Mouse (Mus musculus) gastrocnemius, adult 2 months (tissue): ENCODE measurements at regions not wholly inside any gene's neighbourhood (a gene's known extent, or its start where the extent isn't known, plus 50 kb on each side); places are given as distances from the start of the nearest gene placed in this dataset.

Source experiments
- DNase-seq: peaks from one replicate; pipeline ENCODE4 v3.0.0; 2022
- H3K27ac ChIP-seq: fragments of 200-600 bp; 2 replicates; pipeline ENCODE4 v1.8.1; 2022; ENCODE audit warnings: mild to moderate bottlenecking
- H3K4me3 ChIP-seq: fragments of 200-600 bp; 2 replicates; pipeline ENCODE4 v1.8.1; 2022; ENCODE audit warnings: mild to moderate bottlenecking, moderate library complexity
- CTCF ChIP-seq: fragments of 200-600 bp; IDR thresholded peaks from 2 replicates; pipeline ENCODE4 v1.8.1; 2022; ENCODE audit warnings: antibody characterized with exemption, mild to moderate bottlenecking, moderate library complexity
- intact Hi-C: fragments of 180-260 bp; cut with DNase I; formaldehyde crosslinking; loops from one replicate; pipeline ENCODE4 v1.15.1; 2025

DNA sequence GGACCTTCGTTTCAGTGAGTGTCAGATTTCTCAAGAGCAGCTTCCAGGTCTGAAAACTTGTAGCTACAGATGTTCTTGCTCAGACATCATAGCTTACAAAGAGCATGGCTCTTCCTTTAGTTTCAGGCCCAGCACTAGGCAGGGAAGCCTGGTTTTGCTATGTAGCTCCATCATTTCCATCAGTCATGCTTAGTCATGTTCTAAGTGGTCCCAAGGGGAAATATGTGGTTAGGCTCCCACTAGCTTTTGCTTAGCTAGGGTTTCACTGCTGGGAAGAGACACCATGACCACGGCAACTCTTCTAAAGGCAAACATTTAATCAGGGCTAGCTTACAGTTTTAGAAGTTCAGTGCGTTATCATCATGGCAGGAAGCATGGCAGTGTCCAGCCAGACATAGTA lies 652.5 kb upstream of the Fam160b2 start:
- no peak for DNase-seq
- intact Hi-C loops = no loop called here
- Histone ChIP-seq H3K4me3 (no peak overlapping the region), H3K27ac (no peak overlapping the region)
- TF ChIP-seq CTCF = no peak

DNA sequence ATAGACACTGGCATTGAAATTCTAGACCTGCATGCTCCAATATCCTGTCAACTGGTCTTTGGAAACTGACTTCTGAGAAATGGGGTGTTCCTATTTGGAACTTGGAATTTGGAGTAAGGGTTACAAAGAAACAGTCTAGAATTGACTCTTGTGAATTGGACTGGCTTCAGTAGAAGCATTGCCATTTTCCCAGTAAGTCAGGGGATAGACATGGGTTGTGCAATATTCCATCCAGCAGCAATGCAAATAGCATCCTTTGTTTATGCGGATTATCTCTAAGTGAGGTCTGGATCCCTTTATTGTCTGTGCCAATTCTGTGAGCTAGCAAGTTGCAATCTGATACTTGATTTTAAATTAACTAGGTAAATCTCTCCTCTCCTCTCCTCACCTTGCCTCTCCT lies 651.5 kb upstream of the Fam160b2 start:
- Histone ChIP-seq H3K4me3 (no peak overlapping the region), H3K27ac (no peak overlapping the region)
- intact Hi-C loops = no loop called here
- no peak for TF ChIP-seq CTCF
- DNase-seq = no peak

DNA sequence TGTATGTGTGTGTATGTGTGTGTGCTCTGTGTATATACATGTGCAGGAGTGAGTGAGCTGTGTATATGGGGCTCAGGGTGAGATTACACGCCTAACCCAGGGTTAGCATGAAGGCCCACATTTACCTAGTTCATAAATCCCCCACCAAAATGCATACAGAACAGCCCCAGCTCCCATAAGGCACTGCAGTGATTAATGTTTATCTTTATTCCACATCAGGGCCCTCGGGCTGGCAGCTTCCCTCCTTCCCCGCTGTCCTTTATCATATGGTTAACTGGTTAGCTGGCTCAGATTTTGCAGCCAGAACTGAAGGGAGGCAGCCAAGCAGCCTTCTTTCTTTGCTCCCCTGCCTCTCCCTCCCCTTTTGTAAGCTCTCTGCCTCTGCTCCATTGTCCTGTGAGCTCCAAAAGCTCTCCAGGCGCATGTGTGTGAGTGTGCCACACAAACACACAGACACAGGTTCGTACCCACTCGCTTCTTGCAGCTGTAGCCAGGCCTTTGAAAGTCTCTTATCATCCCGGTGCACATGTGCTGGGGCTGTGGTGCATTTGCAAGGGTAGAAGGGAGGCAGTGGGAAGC lies 649.8 kb upstream of the Fam160b2 start:
- no peak for TF ChIP-seq CTCF
- intact Hi-C loops = no loop called here
- no peak for DNase-seq
- Histone ChIP-seq H3K4me3 (no peak overlapping the region), H3K27ac (no peak overlapping the region)

DNA sequence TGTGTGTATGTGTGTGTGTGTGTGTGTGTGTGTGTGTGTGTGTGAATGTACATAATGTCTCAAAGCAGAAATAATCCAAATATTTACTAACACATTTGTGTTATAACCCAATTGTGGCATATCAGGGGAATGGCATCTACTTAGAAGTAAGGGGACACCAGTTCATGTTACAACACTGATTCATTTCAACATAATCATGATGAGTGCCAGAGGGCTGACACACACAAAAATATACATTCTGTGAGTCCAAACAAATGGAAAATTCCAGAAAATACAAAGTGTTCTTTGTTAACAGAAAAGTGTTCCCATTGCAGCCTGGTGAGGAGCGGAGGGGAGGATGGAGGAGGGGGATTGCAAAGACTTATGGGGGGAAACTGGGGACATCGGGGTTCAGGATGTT lies 648.9 kb upstream of the Fam160b2 start:
- intact Hi-C loops = no loop called here
- no peak for DNase-seq
- H3K4me3 ChIP-seq = no peak overlapping the region
- no peak overlapping the region for H3K27ac ChIP-seq
- no peak for TF ChIP-seq CTCF

DNA sequence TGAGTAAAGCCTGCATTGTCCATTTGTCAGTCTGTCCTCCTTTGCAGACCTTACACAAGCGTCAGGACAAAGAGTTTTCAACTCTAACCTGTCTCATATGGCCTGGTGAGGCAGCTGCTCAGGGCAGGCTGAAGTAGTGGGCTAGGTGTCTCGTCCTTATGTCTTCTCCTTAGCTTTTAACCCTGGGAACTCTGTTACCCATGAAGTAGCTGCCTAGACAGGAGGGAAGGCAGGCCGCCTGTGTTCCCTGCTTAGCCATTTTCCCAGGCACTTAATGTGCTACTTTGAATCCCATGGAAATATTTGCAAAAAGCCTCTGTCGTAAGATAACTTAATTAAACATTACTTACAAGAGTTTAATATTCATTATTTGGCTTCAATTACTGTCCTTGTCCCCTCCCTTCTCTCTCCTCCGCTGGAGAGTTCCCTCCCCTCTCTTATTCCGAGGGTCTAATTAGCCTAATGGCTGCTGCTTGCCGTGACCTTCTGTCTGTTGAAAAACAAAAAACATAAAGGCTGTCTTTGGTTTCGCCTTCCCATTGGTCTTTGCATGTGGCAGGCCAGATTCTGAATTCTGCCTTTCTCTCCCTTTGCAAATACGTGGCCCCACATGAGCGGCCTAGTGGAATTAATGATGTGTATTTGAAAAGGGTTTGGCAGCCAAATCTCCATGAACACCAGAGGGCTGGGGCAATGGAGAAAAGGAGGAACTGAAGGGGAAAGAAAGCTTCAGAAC lies 642.2 kb upstream of the Fam160b2 start:
- intact Hi-C loops = no loop called here
- Histone ChIP-seq H3K27ac (no peak overlapping the region), H3K4me3 (no peak overlapping the region)
- no peak for DNase-seq
- no peak for TF ChIP-seq CTCF

DNA sequence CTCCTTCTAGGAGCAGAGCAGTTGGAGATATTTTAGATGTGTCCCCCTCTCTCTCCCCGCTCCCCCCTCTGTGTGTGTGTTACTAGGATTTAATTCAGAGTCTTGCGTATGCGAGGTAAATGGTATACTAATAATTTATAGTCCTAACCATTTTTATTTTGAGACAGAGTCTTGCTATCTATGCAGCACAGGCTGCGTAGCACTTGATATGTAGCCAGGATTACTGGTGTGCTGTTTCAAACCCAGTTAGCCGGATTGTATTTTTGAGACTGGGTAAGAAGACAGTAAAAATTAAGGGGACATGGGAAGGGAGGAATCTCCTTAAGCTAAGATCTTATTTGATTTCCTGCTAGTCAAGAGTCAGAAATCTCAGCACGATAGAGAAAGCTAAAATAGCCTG lies 636.6 kb upstream of the Fam160b2 start:
- Histone ChIP-seq H3K4me3 (no peak overlapping the region), H3K27ac (no peak overlapping the region)
- no peak for DNase-seq
- intact Hi-C loops = no loop called here
- TF ChIP-seq CTCF = no peak

DNA sequence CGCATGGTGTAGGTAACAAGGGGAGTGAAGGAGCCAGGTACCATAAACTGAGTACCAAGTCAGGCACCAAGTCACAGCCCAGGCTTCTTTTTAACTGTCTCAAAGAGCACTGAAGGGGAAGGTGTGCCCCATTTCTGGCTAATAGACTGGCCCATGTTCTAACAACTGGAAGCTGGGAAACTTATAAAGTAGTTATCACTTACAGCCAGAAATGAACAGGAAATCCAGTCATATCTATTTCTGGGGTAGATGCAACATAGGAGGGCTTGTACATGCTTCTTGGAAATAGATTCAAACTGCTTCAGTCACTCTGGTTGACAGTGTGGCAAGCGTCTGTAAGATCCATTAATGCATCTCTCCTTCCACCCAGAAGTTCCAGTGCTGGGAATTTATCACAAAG lies 635.3 kb upstream of the Fam160b2 start:
- Histone ChIP-seq H3K27ac (no peak overlapping the region), H3K4me3 (no peak overlapping the region)
- DNase-seq = no peak
- TF ChIP-seq CTCF = no peak
- intact Hi-C loops = no loop called here

DNA sequence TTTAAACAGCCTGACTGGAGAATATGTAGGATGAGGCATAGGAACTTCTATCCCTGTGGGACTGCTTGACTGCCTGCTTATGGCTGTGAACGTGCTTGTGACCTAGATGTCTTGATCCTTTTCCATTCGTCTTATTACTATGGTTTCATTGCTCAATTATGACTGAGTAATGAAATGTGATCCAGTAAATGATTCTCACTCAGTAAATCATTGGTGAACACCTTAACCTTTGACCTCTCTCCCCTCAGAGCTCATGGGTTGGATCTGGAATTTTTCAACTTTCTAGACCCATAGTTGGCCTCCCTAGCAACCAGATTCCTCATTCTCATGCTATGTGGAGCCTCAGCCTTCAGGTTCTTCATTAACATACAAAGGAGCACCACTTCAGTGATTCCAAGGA lies 634.6 kb upstream of the Fam160b2 start:
- no peak overlapping the region for H3K27ac ChIP-seq
- DNase-seq = no peak
- no peak overlapping the region for H3K4me3 ChIP-seq
- no peak for TF ChIP-seq CTCF
- intact Hi-C loops = no loop called here

DNA sequence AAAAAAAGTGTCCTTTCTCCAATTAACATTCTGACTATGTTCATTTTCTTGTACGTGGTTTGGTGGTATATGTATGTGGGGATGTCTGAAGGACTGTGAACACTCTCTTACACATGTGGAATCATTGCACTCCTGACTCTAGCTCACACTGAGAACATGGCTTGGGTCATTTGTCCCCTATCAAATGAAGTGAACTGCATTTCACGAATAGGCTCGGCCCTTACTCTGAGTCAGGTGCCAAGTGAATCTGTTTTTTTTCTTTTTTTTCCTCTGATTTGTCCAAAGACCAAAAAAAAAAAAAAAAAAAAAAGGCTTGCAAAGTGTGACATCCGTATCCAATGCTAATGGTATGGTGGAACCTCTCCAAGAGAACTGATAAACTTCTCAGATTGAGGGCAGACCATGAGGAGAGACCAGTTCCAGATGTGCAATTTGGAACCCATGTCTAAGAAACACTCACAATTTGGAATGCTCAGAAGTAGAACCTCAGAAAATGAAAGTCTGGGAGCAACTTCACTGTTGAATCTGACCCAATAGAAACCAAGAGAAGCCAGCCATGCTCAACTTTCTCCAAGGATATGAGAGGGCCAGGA lies 631.7 kb upstream of the Fam160b2 start:
- no peak for DNase-seq
- TF ChIP-seq CTCF = no peak
- H3K4me3 ChIP-seq = no peak overlapping the region
- intact Hi-C loops = no loop called here
- no peak overlapping the region for H3K27ac ChIP-seq

DNA sequence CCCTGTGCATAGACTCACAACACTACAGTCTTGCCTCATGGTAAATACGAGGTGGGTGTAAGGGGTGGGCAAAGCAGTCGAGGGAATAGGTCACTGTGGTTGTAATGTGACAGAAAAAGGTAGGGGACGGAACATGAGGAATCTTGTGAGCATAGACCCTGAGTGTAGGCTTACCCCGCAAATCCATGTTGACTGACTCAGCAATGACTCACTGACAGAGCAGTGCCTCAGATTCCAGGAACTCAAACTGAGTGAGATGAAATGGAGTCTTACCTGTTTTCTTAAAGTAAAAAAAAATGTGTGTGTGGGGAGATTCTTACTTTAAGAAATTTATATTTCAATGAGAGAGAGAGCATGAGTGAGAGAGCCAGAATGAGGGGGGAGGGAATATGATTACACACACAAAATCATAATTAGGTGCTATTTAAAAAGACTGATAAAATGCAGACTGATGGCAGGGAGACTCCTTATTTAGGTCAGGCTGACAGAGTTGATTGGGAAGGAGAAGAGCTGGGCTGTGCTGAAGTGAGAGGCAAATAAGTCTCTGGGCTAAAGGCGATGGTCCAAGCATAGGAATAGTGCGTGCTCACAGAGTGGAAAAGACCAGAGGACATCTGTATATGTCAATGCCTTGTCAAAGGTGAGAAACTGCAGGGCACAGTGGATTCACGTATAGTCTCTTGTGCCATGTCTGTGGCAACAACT lies 631.0 kb upstream of the Fam160b2 start:
- no peak overlapping the region for H3K27ac ChIP-seq
- H3K4me3 ChIP-seq = no peak overlapping the region
- TF ChIP-seq CTCF = no peak
- no peak for DNase-seq
- intact Hi-C loops = no loop called here

DNA sequence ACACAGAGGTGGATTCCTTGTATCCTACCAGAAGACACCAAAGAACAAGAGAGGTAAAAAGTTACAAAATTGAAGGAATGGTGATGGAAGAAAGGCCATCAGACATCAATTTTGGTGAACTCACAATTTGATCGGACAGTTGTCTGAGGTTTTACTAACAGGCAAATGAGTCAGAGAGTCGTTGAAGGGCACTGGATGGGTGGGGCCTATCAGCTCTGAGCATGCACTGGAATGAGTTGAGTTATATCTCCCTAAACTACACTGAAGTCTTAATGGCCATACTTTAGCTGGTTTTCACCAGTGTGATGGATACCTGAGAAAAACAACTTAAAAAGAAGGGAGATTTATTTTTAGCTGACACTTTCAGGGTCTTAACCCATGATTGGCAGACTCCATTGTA lies 630.3 kb upstream of the Fam160b2 start:
- no peak for DNase-seq
- Histone ChIP-seq H3K4me3 (no peak overlapping the region), H3K27ac (no peak overlapping the region)
- intact Hi-C loops = no loop called here
- TF ChIP-seq CTCF = no peak

DNA sequence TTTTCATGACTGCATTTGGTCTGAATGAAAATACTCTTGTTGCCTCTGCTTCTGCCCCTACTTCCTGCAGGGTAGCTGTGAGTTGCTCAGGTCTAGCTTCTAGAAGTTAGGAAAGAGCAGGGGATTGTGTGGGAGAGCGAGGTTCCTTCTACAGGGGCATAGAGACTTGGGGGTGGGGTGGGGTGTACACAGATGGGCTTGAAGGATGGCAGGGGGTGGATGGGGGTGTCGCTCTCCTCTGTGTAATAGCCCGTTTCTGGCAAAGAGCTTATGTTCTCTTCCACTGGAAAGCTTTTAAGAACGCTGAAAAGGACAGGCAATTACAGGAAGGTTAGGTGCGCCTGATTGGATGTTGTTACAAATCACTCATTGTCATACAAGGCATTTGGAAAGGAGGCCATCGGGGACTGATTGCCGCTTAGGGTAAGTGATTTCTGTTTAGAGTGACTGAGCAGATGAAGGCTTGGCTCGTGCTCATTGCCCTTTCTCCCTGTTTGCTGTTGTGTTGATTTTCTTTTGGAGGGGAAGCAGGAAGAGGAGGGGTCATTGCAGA lies 629.3 kb upstream of the Fam160b2 start:
- intact Hi-C loops = no loop called here
- DNase-seq = no peak
- H3K27ac ChIP-seq = no peak overlapping the region
- TF ChIP-seq CTCF = no peak
- no peak overlapping the region for H3K4me3 ChIP-seq

DNA sequence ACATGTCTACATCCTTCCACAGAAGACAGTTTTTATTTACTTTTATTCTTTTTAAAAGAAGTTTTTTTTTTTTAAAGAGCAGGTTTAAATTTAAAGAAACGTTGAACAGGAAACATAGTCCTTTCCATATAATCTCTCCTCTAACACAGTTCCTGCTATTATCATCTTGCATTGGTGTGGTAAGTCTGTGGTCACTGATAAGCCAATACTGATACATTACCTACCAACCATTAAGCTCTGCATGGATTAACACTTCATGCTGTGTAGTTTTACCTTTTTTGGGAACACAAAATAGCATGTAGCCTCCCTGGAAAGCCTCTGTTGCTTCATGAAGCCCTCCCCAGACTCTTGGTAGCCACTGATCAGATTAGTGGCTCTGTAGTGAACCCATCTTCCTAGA lies 617.4 kb upstream of the Fam160b2 start:
- no peak overlapping the region for H3K27ac ChIP-seq
- DNase-seq = no peak
- intact Hi-C loops = no loop called here
- H3K4me3 ChIP-seq = no peak overlapping the region
- no peak for TF ChIP-seq CTCF
